Mouse (Mus musculus) midbrain, postnatal 0 days (tissue): ENCODE data around the gene Slc31a2. TPM values are rescaled to one million over a fixed set of nuclear protein-coding genes. Genes with fewer than 3 reads are reported as not detected.

Experiments used
- ATAC-seq: fragments of 200-750 bp; cut with Nextera tagmentation; 2 replicates; pipeline ENCODE4 v1.8.0; 2017; ENCODE audit warnings: moderate number of reproducible peaks, mild to moderate bottlenecking, moderate TSS enrichment, moderate library complexity; ENCODE audit not compliant: low FRiP score
- DNase-seq: peaks from one replicate; pipeline ENCODE4 v3.0.0-alpha.2; 2015; ENCODE audit warnings: low spot score
- H3K27ac ChIP-seq: fragments of 300-500 bp; sonication (generic); 2 replicates; pipeline ENCODE4 v1.5.1; 2014; ENCODE audit warnings: low read depth, mild to moderate bottlenecking, low read length, mixed read lengths
- H3K27me3 ChIP-seq: fragments of 300-500 bp; sonication (generic); 2 replicates; pipeline ENCODE4 v1.6.1; 2014; ENCODE audit warnings: low read length, control low read depth, mixed read lengths; ENCODE audit not compliant: insufficient read depth
- H3K36me3 ChIP-seq: fragments of 300-500 bp; sonication (generic); 2 replicates; pipeline ENCODE4 v1.6.1; 2014; ENCODE audit warnings: low read length, control low read depth, mixed read lengths; ENCODE audit not compliant: insufficient read depth
- H3K4me1 ChIP-seq: fragments of 300-500 bp; sonication (generic); 2 replicates; pipeline ENCODE4 v1.6.1; 2014; ENCODE audit warnings: mild to moderate bottlenecking, control low read depth, antibody characterized with exemption, low read length, mixed read lengths; ENCODE audit not compliant: insufficient read depth
- H3K4me2 ChIP-seq: fragments of 300-500 bp; sonication (generic); 2 replicates; pipeline ENCODE4 v1.6.1; 2014; ENCODE audit warnings: low read depth, mild to moderate bottlenecking, low read length, mixed read lengths; ENCODE audit not compliant: poor library complexity, severe bottlenecking
- H3K4me3 ChIP-seq: fragments of 300-500 bp; sonication (generic); 2 replicates; pipeline ENCODE4 v1.5.1; 2014; ENCODE audit warnings: low read depth, mild to moderate bottlenecking, low read length, moderate library complexity
- H3K9ac ChIP-seq: fragments of 300-500 bp; sonication (generic); replicated peaks from 2 replicates; pipeline ENCODE4 v1.6.1; 2014; ENCODE audit warnings: mild to moderate bottlenecking, low read length, moderate library complexity, mixed read lengths; ENCODE audit not compliant: poor library complexity, severe bottlenecking
- H3K9me3 ChIP-seq: fragments of 300-500 bp; sonication (generic); 2 replicates; pipeline ENCODE4 v1.6.1; 2016; ENCODE audit warnings: low read length, control low read depth
- CTCF ChIP-seq: IDR thresholded peaks from 2 replicates; pipeline ENCODE4 v1.5.1; 2016; ENCODE audit warnings: antibody characterized with exemption, mild to moderate bottlenecking
- WGBS: fragments of 180-500 bp; shearing (Covaris S2); extraction: QIAGEN DNeasy Blood & Tissue Kit; methylation state at CpG from one replicate; pipeline ENCODE4 v1.1.7; 2014; 5-methylcytosine and 5-hydroxymethylcytosine counted together
- polyA plus RNA-seq: library from polyadenylated mRNA; unstranded; fragments of >200 nt; fragmentation: Nextera tagmentation; extraction: Ambion mirVana; gene quantifications from 2 replicates; pipeline ENCODE4 v1.2.1, GENCODE M21; 2015
- total RNA-seq: library from RNA; depleted of rRNA; stranded (reverse); fragments of >200 nt; gene quantifications from 2 replicates; pipeline ENCODE4 v1.2.3, GENCODE M21; 2014

The Slc31a2 gene
- total and polyA plus RNA-seq, 2 experiments from 2014 or later, result 12.0 to 23.8 TPM

GRCm38 (mm10) chr4:62292461-62293180 is 30.3 kb downstream of the Slc31a2 start:
- WGBS, result 71% methylated on average over 8 of the region's 8 CpGs
- Histone ChIP-seq H3K4me2 (no peak overlapping the region), H3K27me3 (no peaks in the 10 kb centered on the region), H3K27ac (no peak overlapping the region), H3K4me1 (peaks cover 5% of the 10 kb centered on the region), H3K9ac (no peak overlapping the region; the same call in 1 of the 2 replicates), H3K4me3 (no peak overlapping the region), H3K9me3 (no peaks in the 10 kb centered on the region), H3K36me3 (peaks cover 31% of the 10 kb centered on the region)
- peak; percentile 52 for DNase-seq
- no peak for ATAC-seq
- no peak for TF ChIP-seq CTCF

- TF ChIP-seq CTCF, result no peak
- DNase-seq (no peak), ATAC-seq (no peak)
- WGBS, result 73% methylated on average over 10 of the region's 10 CpGs
- Histone ChIP-seq H3K4me2 (no peak overlapping the region), H3K4me3 (no peak overlapping the region), H3K36me3 (peaks cover 38% of the 10 kb centered on the region), H3K9ac (no peak overlapping the region), H3K4me1 (no peaks in the 10 kb centered on the region), H3K9me3 (no peaks in the 10 kb centered on the region), H3K27ac (no peak overlapping the region), H3K27me3 (no peaks in the 10 kb centered on the region)
Measured at GRCm38 (mm10) chr4:62293219-62293861, 31.0 kb downstream of the Slc31a2 start.

- Histone ChIP-seq H3K27ac (no peak overlapping the region), H3K9me3 (no peaks in the 10 kb centered on the region), H3K9ac (no peak overlapping the region), H3K27me3 (no peaks in the 10 kb centered on the region), H3K4me1 (no peaks in the 10 kb centered on the region), H3K36me3 (peaks cover 46% of the 10 kb centered on the region), H3K4me3 (no peak overlapping the region), H3K4me2 (no peak overlapping the region)
- no peak for ATAC-seq
- 100% methylated on average over 1 of the region's 1 CpGs for WGBS
- DNase-seq, result no peak
- no peak for TF ChIP-seq CTCF
Measured at GRCm38 (mm10) chr4:62294741-62295140, 32.4 kb downstream of the Slc31a2 start.

- no peak overlapping the region for H3K9ac ChIP-seq
- H3K27ac ChIP-seq, result no peak overlapping the region
- DNase-seq (no peak), ATAC-seq (no peak)
- WGBS, result 90% methylated on average over 3 of the region's 3 CpGs
- H3K4me2 ChIP-seq, result no peak overlapping the region
- H3K4me1 ChIP-seq, result no peaks in the 10 kb centered on the region
- H3K9me3 ChIP-seq, result no peaks in the 10 kb centered on the region
- H3K36me3 ChIP-seq, result peaks cover 69% of the 10 kb centered on the region
- TF ChIP-seq CTCF, result no peak
- no peaks in the 10 kb centered on the region for H3K27me3 ChIP-seq
- H3K4me3 ChIP-seq, result no peak overlapping the region
Measured at GRCm38 (mm10) chr4:62297280-62298130, 35.1 kb downstream of the Slc31a2 start.

GRCm38 (mm10) chr4:62300001-62300400 is 37.6 kb downstream of the Slc31a2 start:
- H3K27ac ChIP-seq, result no peak overlapping the region
- H3K4me2 ChIP-seq, result no peak overlapping the region
- no peaks in the 10 kb centered on the region for H3K9me3 ChIP-seq
- 97% methylated on average over 2 of the region's 2 CpGs for WGBS
- H3K27me3 ChIP-seq, result no peaks in the 10 kb centered on the region
- H3K4me1 ChIP-seq, result no peaks in the 10 kb centered on the region
- no peak for DNase-seq
- H3K36me3 ChIP-seq, result peaks cover 87% of the 10 kb centered on the region
- no peak for TF ChIP-seq CTCF
- no peak for ATAC-seq
- no peak overlapping the region for H3K4me3 ChIP-seq
- no peak overlapping the region for H3K9ac ChIP-seq
